Mouse (Mus musculus) forebrain, embryonic 16.5 days (tissue): ENCODE measurements around the gene Eea1. TPM values are rescaled to one million over a fixed set of nuclear protein-coding genes. Genes with fewer than 3 reads are reported as not detected.

Experiments used
- polyA plus RNA-seq: library from polyadenylated mRNA; unstranded; fragments of >200 nt; fragmentation: Nextera tagmentation; extraction: Ambion mirVana; gene quantifications from 2 replicates; pipeline ENCODE4 v1.2.1, GENCODE M21; 2015

Gene Eea1
- polyA plus RNA-seq, 1 experiment from 2014 or later, result 16.6 TPM

Other genes with a start within 250 kb of the Eea1 start
- gene Gm33543, start 97.7 kb upstream of the Eea1 start, polyA plus RNA-seq, result not detected in 2 replicates
- not detected in 2 replicates for gene Gm5426, start 196.0 kb downstream of the Eea1 start, polyA plus RNA-seq